Mouse (Mus musculus) kidney, adult 2 months (tissue): ENCODE measurements at regions not wholly inside any gene's neighbourhood (a gene's known extent, or its start where the extent isn't known, plus 50 kb on each side); places are given as distances from the start of the nearest gene placed in this dataset.

ENCODE experiments used
- DNase-seq: peaks from one replicate; pipeline ENCODE4 v3.0.0; 2021
- H3K27ac ChIP-seq: fragments of 200-500 bp; 2 replicates; pipeline ENCODE4 v1.5.1; 2012; ENCODE audit warnings: low read depth, low read length, control low read depth, inconsistent platforms; ENCODE audit not compliant: insufficient read depth
- H3K27me3 ChIP-seq: fragments of 200-500 bp; replicated peaks from 2 replicates; pipeline ENCODE4 v1.6.1; 2012; ENCODE audit warnings: mild to moderate bottlenecking, moderate library complexity, low read length, inconsistent platforms; ENCODE audit not compliant: control insufficient read depth, insufficient read depth
- H3K36me3 ChIP-seq: fragments of 200-500 bp; 2 replicates; pipeline ENCODE4 v1.6.1; 2012; ENCODE audit warnings: mild to moderate bottlenecking, moderate library complexity, low read length, inconsistent platforms; ENCODE audit not compliant: control insufficient read depth, insufficient read depth
- H3K4me1 ChIP-seq: fragments of 200-500 bp; 2 replicates; pipeline ENCODE4 v1.6.1; 2011; ENCODE audit warnings: low read length; ENCODE audit not compliant: control insufficient read depth, insufficient read depth
- H3K4me3 ChIP-seq: fragments of 200-500 bp; 2 replicates; pipeline ENCODE4 v1.5.1; 2011; ENCODE audit warnings: mild to moderate bottlenecking, low read depth, low read length, control low read depth; ENCODE audit not compliant: insufficient read depth
- CTCF ChIP-seq: fragments of 200-500 bp; conservative IDR thresholded peaks from 2 replicates; pipeline ENCODE4 v1.5.1; 2011; ENCODE audit warnings: low read depth, mild to moderate bottlenecking, control low read depth, low read length, moderate library complexity, mixed read lengths; ENCODE audit not compliant: insufficient read depth, insufficient read length
- POLR2A ChIP-seq: fragments of 200-500 bp; IDR thresholded peaks from one replicate; pipeline ENCODE4 v1.6.1; 2011; ENCODE audit warnings: low read depth, low read length, control low read depth
- WGBS: fragments of 180-500 bp; shearing (Covaris S2); methylation state at CpG from one replicate; pipeline ENCODE4 v1.1.7; 2018; 5-methylcytosine and 5-hydroxymethylcytosine counted together

GRCm38 (mm10) chrX:42431851-42432635 lies 57.4 kb upstream of the Tex13c2 start:
- no peaks in the 10 kb centered on the region for H3K27me3 ChIP-seq
- no peak overlapping the region for H3K4me3 ChIP-seq
- WGBS, result 21% methylated on average over 7 of the region's 7 CpGs
- no peaks in the 10 kb centered on the region for H3K4me1 ChIP-seq
- no peak for TF ChIP-seq CTCF
- no peak for TF ChIP-seq POLR2A
- H3K27ac ChIP-seq, result no peak overlapping the region
- H3K36me3 ChIP-seq, result no peaks in the 10 kb centered on the region
- DNase-seq, result peak; percentile 47
